ENCODE assay signal across 15 mouse cellular contexts in genomic region chr1:153310190-153310589, GRCm38 (mm10).
"Had no signal": no experiment of that assay in that cellular context is flagged by ENCODE, and none has a peak within 500 bp of the region (broad histone marks: within the 10 kb centered on the region; RNA-seq: fewer than 3 reads in every experiment).

No protein-coding gene starts in this region.

- H3K27me3 ChIP-seq: kidney, embryonic 15.5 days; limb, embryonic 12.5 days; lung, embryonic 15.5 days; midbrain, embryonic 12.5 days; neural tube, embryonic 13.5 days; stomach, embryonic 15.5 days had no signal

- H3K27ac ChIP-seq: kidney, embryonic 15.5 days; limb, embryonic 12.5 days; liver, embryonic 14.5 days; lung, embryonic 15.5 days; midbrain, embryonic 12.5 days; neural tube, embryonic 13.5 days had no signal

- H3K4me3 ChIP-seq: kidney, embryonic 15.5 days; limb, embryonic 12.5 days; lung, embryonic 15.5 days; midbrain, embryonic 12.5 days; neural tube, embryonic 13.5 days; stomach, embryonic 15.5 days had no signal

- H3K36me3 ChIP-seq: limb, embryonic 12.5 days; midbrain, embryonic 12.5 days; neural tube, embryonic 13.5 days had no signal

- DNase-seq: kidney, adult 2 months; kidney, postnatal 36 days; retina, postnatal 1 day; right cerebral cortex, postnatal 4 days; thymus, adult 2 months; thymus, postnatal 25 days had no signal

- H3K9ac ChIP-seq: kidney, embryonic 15.5 days; limb, embryonic 12.5 days; liver, embryonic 14.5 days; lung, embryonic 15.5 days; midbrain, embryonic 12.5 days; neural tube, embryonic 13.5 days; stomach, embryonic 15.5 days had no signal

- ATAC-seq: intestine, embryonic 16.5 days; midbrain, embryonic 16.5 days had no signal

- H3K4me2 ChIP-seq: kidney, embryonic 15.5 days; limb, embryonic 12.5 days; lung, embryonic 15.5 days; midbrain, embryonic 12.5 days; neural tube, embryonic 13.5 days; stomach, embryonic 15.5 days had no signal

- H3K9me3 ChIP-seq: kidney, embryonic 15.5 days; limb, embryonic 12.5 days; lung, embryonic 15.5 days; midbrain, embryonic 12.5 days; neural tube, embryonic 13.5 days; stomach, embryonic 15.5 days had no signal
